Mouse (Mus musculus): ENCODE data around the gene Gm20388.

DNA sequence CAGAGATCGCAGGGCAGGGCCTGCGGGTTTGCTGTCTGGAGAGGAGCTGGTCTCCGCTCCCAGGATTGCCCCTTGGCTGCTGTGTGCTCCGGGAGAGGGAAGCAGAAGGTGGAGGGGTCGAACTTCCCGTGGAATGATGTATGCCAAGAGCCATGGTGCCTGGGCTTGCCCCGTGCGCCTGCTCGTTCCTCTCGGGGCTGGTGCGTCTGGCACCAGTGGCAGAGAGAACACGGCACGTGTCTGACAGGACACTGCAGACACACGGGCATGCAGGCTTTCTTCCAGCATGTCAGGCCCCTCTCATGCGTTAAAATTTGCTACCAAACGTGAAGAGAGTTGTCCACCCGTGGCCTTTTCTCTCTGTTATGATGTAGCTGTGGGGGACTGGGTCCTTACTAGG is 4401.1 kb downstream of the Gm20388 start:
- TF ChIP-seq CTCF (IDR thresholded peaks at IDR 0.05; ENCODE audit: low read depth): no peak
- no peak for TF ChIP-seq EP300 (IDR thresholded peaks at IDR 0.05; ENCODE audit: low read depth)
